Mouse (Mus musculus): ENCODE data around the gene Krt27. TPM values are rescaled to one million over a fixed set of nuclear protein-coding genes. Genes with fewer than 3 reads are reported as not detected.

Gene Krt27
- polyA plus RNA-seq, 1 experiment from 2014 or later, result not detected

DNA sequence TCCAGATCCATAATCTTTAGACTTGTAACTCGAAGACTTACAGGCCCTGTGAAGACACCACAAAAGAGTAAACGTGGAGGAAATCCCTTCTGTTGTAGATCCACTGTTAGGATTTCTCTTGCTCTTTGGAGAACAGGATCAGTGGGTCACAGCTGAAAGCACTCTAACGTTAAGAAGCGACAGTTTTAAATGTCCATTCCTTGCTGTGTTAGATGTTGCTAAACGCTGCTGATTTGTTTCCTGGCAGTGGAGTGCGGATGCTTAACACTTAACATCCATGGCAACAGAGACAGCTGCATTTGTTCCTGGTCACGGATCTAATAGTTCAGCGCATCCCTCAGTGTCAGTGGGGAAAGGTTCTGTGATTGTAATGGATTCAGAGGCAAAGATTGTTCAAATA is 34.4 kb downstream of the Krt27 start:
- Histone ChIP-seq H3K4me2 (ENCODE audit: low read length) (no peak overlapping the region), H3K9ac (replicated peaks; ENCODE audit: low read length) (no peak overlapping the region), H3K36me3 (ENCODE audit: control insufficient read depth, insufficient read depth, low read length) (no peaks in the 10 kb centered on the region), H3K9me3 (ENCODE audit: control insufficient read depth, low read length) (no peaks in the 10 kb centered on the region), H3K27ac (replicated peaks; ENCODE audit: low read depth, low read length) (no peak overlapping the region), H3K4me3 (replicated peaks; ENCODE audit: low read depth, low read length) (no peak overlapping the region), H3K27me3 (ENCODE audit: control insufficient read depth, insufficient read depth, low read length) (no peaks in the 10 kb centered on the region), H3K4me1 (ENCODE audit: control insufficient read depth, insufficient read depth, low read length) (no peaks in the 10 kb centered on the region)
- no peak for DNase-seq
- no peak for ATAC-seq (ENCODE audit: low FRiP score, low TSS enrichment)
- WGBS, result 28% methylated on average over 8 of the region's 8 CpGs

DNA sequence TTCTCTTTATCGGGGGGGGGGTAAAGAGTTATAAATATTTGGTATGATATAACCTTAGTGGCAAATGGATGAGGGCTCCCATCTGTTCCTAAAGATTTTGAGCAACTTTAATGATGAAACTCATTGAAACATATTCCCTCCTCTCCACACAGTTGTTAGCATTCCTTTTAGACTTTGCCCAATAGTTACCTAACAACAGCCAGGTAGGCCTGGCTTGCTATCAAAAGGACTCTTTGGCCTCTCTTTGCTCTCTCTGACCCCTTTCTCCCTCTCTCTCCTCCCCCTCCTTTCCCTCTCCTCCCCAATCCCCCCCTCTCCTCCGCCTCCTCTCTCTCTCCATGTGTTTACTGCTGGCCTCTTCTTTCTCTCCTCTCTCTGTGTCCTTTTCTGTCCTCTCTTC is 36.3 kb downstream of the Krt27 start:
- Histone ChIP-seq H3K4me2 (ENCODE audit: low read length) (no peak overlapping the region), H3K4me3 (replicated peaks; ENCODE audit: low read depth, low read length) (no peak overlapping the region), H3K4me1 (ENCODE audit: control insufficient read depth, insufficient read depth, low read length) (no peaks in the 10 kb centered on the region), H3K36me3 (ENCODE audit: control insufficient read depth, insufficient read depth, low read length) (no peaks in the 10 kb centered on the region), H3K27me3 (ENCODE audit: control insufficient read depth, insufficient read depth, low read length) (no peaks in the 10 kb centered on the region), H3K9me3 (ENCODE audit: control insufficient read depth, low read length) (no peaks in the 10 kb centered on the region), H3K27ac (replicated peaks; ENCODE audit: low read depth, low read length) (no peak overlapping the region), H3K9ac (replicated peaks; ENCODE audit: low read length) (no peak overlapping the region)
- 86% methylated on average over 2 of the region's 2 CpGs for WGBS
- no peak for DNase-seq
- ATAC-seq (ENCODE audit: low FRiP score, low TSS enrichment), result no peak

DNA sequence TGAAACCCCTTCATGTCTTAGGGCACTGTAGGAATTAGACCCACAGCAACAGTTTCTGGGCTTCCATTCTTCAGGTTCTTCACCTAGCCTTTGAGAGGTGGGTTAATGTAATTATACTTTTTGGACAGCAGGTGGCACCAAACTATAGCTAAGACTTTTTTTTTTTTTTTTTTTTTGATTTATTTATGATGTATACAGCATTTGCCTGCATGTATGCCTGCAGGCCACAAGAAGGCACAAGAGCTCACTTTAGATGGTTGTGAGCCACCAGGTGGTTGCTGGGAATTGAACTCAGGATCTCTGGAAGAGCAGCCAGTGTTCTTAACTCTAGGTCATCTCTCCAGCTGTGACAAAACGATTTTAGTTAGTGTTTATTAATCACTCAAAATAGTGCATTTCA is 40.0 kb downstream of the Krt27 start:
- Histone ChIP-seq H3K4me3 (replicated peaks; ENCODE audit: low read depth, low read length) (no peak overlapping the region), H3K4me2 (ENCODE audit: low read length) (no peak overlapping the region), H3K9ac (replicated peaks; ENCODE audit: low read length) (no peak overlapping the region), H3K36me3 (ENCODE audit: control insufficient read depth, insufficient read depth, low read length) (no peaks in the 10 kb centered on the region), H3K27me3 (ENCODE audit: control insufficient read depth, insufficient read depth, low read length) (no peaks in the 10 kb centered on the region), H3K27ac (replicated peaks; ENCODE audit: low read depth, low read length) (no peak overlapping the region), H3K4me1 (ENCODE audit: control insufficient read depth, insufficient read depth, low read length) (no peaks in the 10 kb centered on the region), H3K9me3 (ENCODE audit: control insufficient read depth, low read length) (no peaks in the 10 kb centered on the region)
- WGBS, result 93% methylated on average over 1 of the region's 1 CpGs
- ATAC-seq (ENCODE audit: low FRiP score, low TSS enrichment) (no peak), DNase-seq (peak; percentile 84)

DNA sequence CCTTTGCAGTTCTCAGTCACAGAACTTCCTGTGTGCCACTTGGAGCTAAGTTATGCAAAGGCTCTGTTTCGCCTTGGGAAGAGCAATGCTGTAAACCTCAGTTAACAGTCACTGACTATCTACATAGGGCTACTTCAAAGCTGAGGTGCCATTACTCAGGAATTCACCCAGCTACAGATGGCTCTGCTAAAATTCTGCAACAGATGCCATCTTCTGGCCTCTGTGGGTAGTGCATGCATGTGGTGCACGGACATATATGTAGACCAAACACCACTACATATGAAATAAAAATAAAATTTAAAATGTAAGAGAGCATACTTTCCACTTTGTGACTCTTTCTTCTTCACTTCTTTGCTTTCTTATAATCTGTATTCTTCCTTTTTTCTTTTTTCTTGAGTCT is 43.3 kb downstream of the Krt27 start:
- no peak for ATAC-seq (ENCODE audit: low FRiP score, low TSS enrichment)
- H3K9me3 ChIP-seq (ENCODE audit: control insufficient read depth, low read length), result no peaks in the 10 kb centered on the region
- H3K36me3 ChIP-seq (ENCODE audit: control insufficient read depth, insufficient read depth, low read length), result no peaks in the 10 kb centered on the region
- no peak overlapping the region for H3K4me3 ChIP-seq (replicated peaks; ENCODE audit: low read depth, low read length)
- H3K27ac ChIP-seq (replicated peaks; ENCODE audit: low read depth, low read length), result no peak overlapping the region
- H3K4me2 ChIP-seq (ENCODE audit: low read length), result no peak overlapping the region
- H3K9ac ChIP-seq (replicated peaks; ENCODE audit: low read length), result no peak overlapping the region
- DNase-seq, result peak; percentile 85
- no peaks in the 10 kb centered on the region for H3K27me3 ChIP-seq (ENCODE audit: control insufficient read depth, insufficient read depth, low read length)
- H3K4me1 ChIP-seq (ENCODE audit: control insufficient read depth, insufficient read depth, low read length), result no peaks in the 10 kb centered on the region
- 41% methylated on average over 2 of the region's 2 CpGs for WGBS

Other genes starting within 250 kb of the Krt27 start
- gene Ccr7, start 196.0 kb downstream of the Krt27 start, polyA plus RNA-seq (2014; fragmentation: Nextera tagmentation; extraction: Ambion mirVana), result 0.45 TPM in 1 of 2 replicates, not detected in the other
- 173 and 222 TPM in 2 replicates for gene Smarce1, start 120.1 kb downstream of the Krt27 start, polyA plus RNA-seq (2014; fragmentation: Nextera tagmentation; extraction: Ambion mirVana)
- 4.1 and 6.9 TPM in 2 replicates for gene Krt222, start 107.0 kb downstream of the Krt27 start, polyA plus RNA-seq (2014; fragmentation: Nextera tagmentation; extraction: Ambion mirVana)
- not detected in 2 replicates for gene Krt24, start 65.8 kb downstream of the Krt27 start, polyA plus RNA-seq (2014; fragmentation: Nextera tagmentation; extraction: Ambion mirVana)
- 0.11 TPM in 1 of 2 replicates, not detected in the other for gene Krt25, start 28.2 kb downstream of the Krt27 start, polyA plus RNA-seq (2014; fragmentation: Nextera tagmentation; extraction: Ambion mirVana)
- gene Krt26, start 13.1 kb downstream of the Krt27 start, polyA plus RNA-seq (2014; fragmentation: Nextera tagmentation; extraction: Ambion mirVana), result 0.28 and 0.51 TPM in 2 replicates
- 0.17 and 0.26 TPM in 2 replicates for gene Krt28, start 23.8 kb upstream of the Krt27 start, polyA plus RNA-seq (2014; fragmentation: Nextera tagmentation; extraction: Ambion mirVana)
- 33.8 and 37.9 TPM in 2 replicates for gene Krt10, start 38.3 kb upstream of the Krt27 start, polyA plus RNA-seq (2014; fragmentation: Nextera tagmentation; extraction: Ambion mirVana)
- not detected in 2 replicates for gene Krt12, start 71.2 kb upstream of the Krt27 start, polyA plus RNA-seq (2014; fragmentation: Nextera tagmentation; extraction: Ambion mirVana)
- gene Krt20, start 87.0 kb upstream of the Krt27 start, polyA plus RNA-seq (2014; fragmentation: Nextera tagmentation; extraction: Ambion mirVana), result 0.11 TPM in 1 of 2 replicates, not detected in the other
- 0.39 TPM in 1 of 2 replicates, not detected in the other for gene Krt23, start 142.0 kb upstream of the Krt27 start, polyA plus RNA-seq (2014; fragmentation: Nextera tagmentation; extraction: Ambion mirVana)
- not detected in 2 replicates for gene Krt39, start 170.2 kb upstream of the Krt27 start, polyA plus RNA-seq (2014; fragmentation: Nextera tagmentation; extraction: Ambion mirVana)
- not detected in 2 replicates for gene Krt40, start 192.1 kb upstream of the Krt27 start, polyA plus RNA-seq (2014; fragmentation: Nextera tagmentation; extraction: Ambion mirVana)
- gene Krtap3-3, start 199.8 kb upstream of the Krt27 start, polyA plus RNA-seq (2014; fragmentation: Nextera tagmentation; extraction: Ambion mirVana), result not detected in 2 replicates
- gene Krtap3-2, start 205.7 kb upstream of the Krt27 start, polyA plus RNA-seq (2014; fragmentation: Nextera tagmentation; extraction: Ambion mirVana), result not detected in 2 replicates
- not detected in 2 replicates for gene Gm11939, start 208.4 kb upstream of the Krt27 start, polyA plus RNA-seq (2014; fragmentation: Nextera tagmentation; extraction: Ambion mirVana)
- gene Krtap3-1, start 215.5 kb upstream of the Krt27 start, polyA plus RNA-seq (2014; fragmentation: Nextera tagmentation; extraction: Ambion mirVana), result not detected in 2 replicates
- not detected in 2 replicates for gene Krtap1-5, start 229.9 kb upstream of the Krt27 start, polyA plus RNA-seq (2014; fragmentation: Nextera tagmentation; extraction: Ambion mirVana)
- not detected in 2 replicates for gene Krtap1-4, start 232.6 kb upstream of the Krt27 start, polyA plus RNA-seq (2014; fragmentation: Nextera tagmentation; extraction: Ambion mirVana)
- gene Krtap1-3, start 240.2 kb upstream of the Krt27 start, polyA plus RNA-seq (2014; fragmentation: Nextera tagmentation; extraction: Ambion mirVana), result not detected in 2 replicates
- gene Krtap9-3, start 247.0 kb upstream of the Krt27 start, polyA plus RNA-seq (2014; fragmentation: Nextera tagmentation; extraction: Ambion mirVana), result not detected in 2 replicates